Mouse (Mus musculus): ENCODE measurements at regions not wholly inside any gene's neighbourhood (a gene's known extent, or its start where the extent isn't known, plus 50 kb on each side); places are given as distances from the start of the nearest gene placed in this dataset.

GRCm38 (mm10) chr2:174022292-174022691 lies 53.8 kb upstream of the Stx16 start:
- H3K4me3 ChIP-seq: no peak overlapping the region
- ATAC-seq (ENCODE audit: low read depth): no peak
- H3K9me3 ChIP-seq: no peaks in the 10 kb centered on the region
- no peaks in the 10 kb centered on the region for H3K36me3 ChIP-seq
- H3K4me2 ChIP-seq: no peak overlapping the region
- no peaks in the 10 kb centered on the region; the same call in 1 of the 2 replicates for H3K4me1 ChIP-seq (replicated peaks)
- 92% methylated on average over 4 of the region's 4 CpGs for WGBS
- H3K27me3 ChIP-seq: no peaks in the 10 kb centered on the region
- H3K27ac ChIP-seq (replicated peaks): no peak overlapping the region
- H3K9ac ChIP-seq: no peak overlapping the region

GRCm38 (mm10) chr2:174025181-174025870 lies 50.8 kb upstream of the Stx16 start:
- no peaks in the 10 kb centered on the region for H3K36me3 ChIP-seq
- no peak overlapping the region for H3K4me3 ChIP-seq
- ATAC-seq (ENCODE audit: low read depth): 0 out of 2 replicates have a peak, but pooled peaks have one; percentile 56
- no peaks in the 10 kb centered on the region for H3K9me3 ChIP-seq
- 68% methylated on average over 11 of the region's 11 CpGs for WGBS
- H3K27me3 ChIP-seq: no peaks in the 10 kb centered on the region
- H3K27ac ChIP-seq (replicated peaks): no peak overlapping the region
- no peaks in the 10 kb centered on the region; the same call in 1 of the 2 replicates for H3K4me1 ChIP-seq (replicated peaks)
- no peak overlapping the region for H3K4me2 ChIP-seq
- H3K9ac ChIP-seq: no peak overlapping the region

All from neural tube, embryonic 13.5 days (tissue).